Mouse (Mus musculus): Measurements from ENCODE around the gene Ttll5.

Ttll5 gene

GRCm38 (mm10) chr12:86086550-86086949, 262.1 kb downstream of the Ttll5 start:
- in situ Hi-C loops (cut with MboI; ENCODE audit: low sequenced_read_pairs): loop anchor here (10.0 kb wide), 1 partner anchor 242 kb away; no protein-coding TSS in a partner anchor

DNA sequence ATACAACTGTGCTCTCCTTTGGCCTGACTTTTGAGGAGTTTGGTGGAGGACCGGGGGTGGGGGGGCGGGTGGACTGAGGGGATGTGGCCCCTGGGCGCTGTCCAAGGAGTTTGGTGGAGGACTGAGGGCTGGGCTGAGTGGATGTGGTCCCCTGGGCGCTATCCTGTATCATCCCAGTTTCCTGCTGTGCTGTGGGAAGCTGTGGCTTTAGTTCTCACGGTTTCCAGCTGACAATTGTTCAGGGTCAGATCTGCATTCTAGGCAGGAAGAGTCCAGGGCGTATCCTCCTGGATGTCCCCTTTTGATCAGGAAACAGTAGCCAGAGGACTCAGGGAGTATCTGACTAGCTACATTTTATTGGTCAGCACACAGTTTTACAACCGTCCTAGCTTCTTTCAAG, 263.6 kb downstream of the Ttll5 start:
- in situ Hi-C loops (cut with MboI; ENCODE audit: low sequenced_read_pairs): loop anchor here (10.0 kb wide), 1 partner anchor 243 kb away; no protein-coding TSS in a partner anchor

GRCm38 (mm10) chr12:86090764-86091163, 266.3 kb downstream of the Ttll5 start:
- in situ Hi-C loops (cut with MboI; ENCODE audit: low sequenced_read_pairs): no loop called here

DNA sequence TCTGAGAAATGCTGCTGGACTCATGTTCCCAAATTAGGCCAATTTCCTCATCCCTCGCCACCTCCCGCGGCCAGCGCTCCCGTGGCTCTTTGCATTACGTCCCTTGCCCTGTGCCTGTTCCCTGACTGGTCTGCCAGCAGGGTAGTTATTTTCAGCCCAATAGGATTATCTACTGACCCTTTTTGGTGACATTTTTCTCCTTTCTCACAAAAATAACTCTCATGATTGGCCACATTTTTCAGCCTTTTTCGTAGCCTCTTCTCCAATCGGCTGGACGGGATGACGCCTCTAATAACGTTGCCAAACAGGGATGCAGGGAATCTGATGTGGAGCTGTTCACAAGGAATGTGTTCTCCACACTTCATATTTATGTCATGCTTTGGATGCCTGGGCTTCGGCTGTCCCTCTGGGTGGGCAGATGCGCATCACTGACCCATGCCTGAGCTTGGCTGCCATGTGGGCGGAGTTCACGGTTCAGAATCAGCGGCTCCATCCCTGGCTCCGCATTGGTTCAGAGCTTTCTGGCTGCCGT, 267.2 kb downstream of the Ttll5 start:
- in situ Hi-C loops (cut with MboI; ENCODE audit: low sequenced_read_pairs): no loop called here

GRCm38 (mm10) chr12:86094075-86094474, 269.6 kb downstream of the Ttll5 start:
- in situ Hi-C loops (cut with MboI; ENCODE audit: low sequenced_read_pairs): no loop called here

DNA sequence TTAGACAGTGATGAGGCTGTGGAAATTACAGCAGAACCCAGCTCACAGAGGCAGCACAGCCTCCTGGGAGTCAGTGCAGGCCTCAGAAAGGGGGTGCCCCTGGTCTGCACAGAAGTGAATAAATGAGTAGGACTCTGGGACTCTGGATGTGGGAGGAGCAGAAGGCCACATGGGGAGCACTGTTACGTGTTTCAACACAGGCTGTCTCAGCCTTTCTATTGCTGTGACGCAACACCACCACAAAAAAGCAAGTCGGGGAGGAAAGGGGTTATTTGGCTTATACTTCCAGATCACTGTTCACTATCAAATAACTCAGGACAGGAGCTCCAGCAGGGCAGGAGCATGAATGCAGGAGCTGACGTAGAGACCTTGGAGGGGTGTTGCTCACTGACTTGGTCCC, 271.3 kb downstream of the Ttll5 start:
- in situ Hi-C loops (cut with MboI; ENCODE audit: low sequenced_read_pairs): no loop called here

DNA sequence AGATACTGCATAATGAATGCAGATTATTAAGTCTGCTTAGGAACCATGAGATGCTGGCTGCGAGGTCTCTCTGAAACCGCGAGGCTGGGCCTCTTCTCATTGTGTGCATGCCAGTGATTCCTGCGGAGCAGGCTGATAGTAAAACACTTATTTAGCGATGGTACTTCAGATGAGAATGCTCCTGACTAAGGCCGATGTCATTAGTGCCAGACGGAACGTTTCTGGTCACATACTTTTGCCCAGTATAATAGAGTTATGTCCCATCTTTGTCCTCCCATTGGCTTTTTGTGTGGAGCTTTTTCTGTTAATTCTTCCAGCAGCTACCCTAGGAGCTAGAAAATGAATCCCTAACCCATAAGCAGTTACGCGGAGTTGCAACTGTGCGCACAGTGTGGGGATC, 273.3 kb downstream of the Ttll5 start:
- in situ Hi-C loops (cut with MboI; ENCODE audit: low sequenced_read_pairs): no loop called here

- in situ Hi-C loops (cut with MboI; ENCODE audit: low sequenced_read_pairs): no loop called here
These were observed 276.3 kb downstream of the Ttll5 start for GRCm38 (mm10) chr12:86100711-86101110.

DNA sequence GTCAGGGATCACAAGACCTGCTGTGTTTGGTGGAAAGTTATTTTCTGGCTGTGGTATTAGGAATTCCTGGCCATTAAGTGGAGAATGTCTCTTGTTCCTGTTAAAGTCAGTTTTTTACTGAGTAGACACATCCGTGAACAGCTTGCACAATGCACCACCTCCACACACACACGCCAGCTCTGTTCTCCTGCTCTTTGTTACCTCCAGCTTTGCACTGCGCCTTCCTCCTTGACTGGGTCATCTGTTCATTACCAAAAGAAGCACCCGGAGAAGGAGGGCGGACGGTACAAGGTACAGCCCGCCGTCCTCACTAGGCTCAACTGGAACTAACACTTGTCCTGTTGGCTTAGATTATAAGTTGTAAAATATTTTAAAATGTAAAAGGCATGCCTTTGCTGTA, 278.2 kb downstream of the Ttll5 start:
- in situ Hi-C loops (cut with MboI; ENCODE audit: low sequenced_read_pairs): no loop called here

GRCm38 (mm10) chr12:86103391-86103790, 278.9 kb downstream of the Ttll5 start:
- in situ Hi-C loops (cut with MboI; ENCODE audit: low sequenced_read_pairs): no loop called here

- in situ Hi-C loops (cut with MboI; ENCODE audit: low sequenced_read_pairs): no loop called here
These were observed 279.4 kb downstream of the Ttll5 start for GRCm38 (mm10) chr12:86103852-86104251.

DNA sequence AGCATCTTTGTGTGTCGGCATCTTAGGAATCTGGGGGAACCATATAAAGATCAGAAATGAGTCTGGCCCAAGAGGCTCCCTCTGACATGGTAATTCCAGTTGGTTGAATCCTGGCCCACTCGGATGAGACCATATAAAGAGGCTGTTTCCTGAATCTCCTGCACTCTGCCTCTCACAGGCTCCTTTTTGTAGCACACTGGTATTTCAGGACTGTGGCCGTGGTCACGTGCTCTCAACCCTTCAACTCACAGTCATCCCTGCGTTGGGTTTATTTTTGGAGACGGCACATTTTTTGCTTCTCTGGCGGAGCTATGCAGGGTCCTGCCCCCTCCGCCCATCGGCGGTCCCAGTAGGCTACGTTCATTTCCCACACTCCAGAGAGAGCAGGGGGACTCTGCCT, 279.8 kb downstream of the Ttll5 start:
- in situ Hi-C loops (cut with MboI; ENCODE audit: low sequenced_read_pairs): no loop called here

GRCm38 (mm10) chr12:86105546-86105945, 281.1 kb downstream of the Ttll5 start:
- in situ Hi-C loops (cut with MboI; ENCODE audit: low sequenced_read_pairs): no loop called here

DNA sequence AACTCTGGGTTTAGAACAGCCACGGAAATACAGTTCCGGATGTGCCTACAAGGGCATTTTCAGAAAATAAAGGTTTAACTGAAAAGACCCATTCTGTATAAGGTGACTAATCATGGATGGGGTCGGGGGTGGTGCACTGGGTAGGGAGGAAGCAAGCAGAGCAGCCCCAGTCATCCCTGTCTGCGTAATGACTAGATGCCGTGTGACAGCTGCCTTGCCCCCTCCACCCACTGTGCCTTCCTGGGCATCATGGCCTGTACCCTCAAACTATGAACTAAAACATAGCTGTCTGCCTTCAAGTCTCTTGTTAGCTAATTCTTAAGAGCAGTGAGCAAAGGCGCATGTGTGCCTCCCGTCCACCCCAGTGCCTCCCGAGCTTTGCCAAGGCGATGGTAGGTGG, 281.6 kb downstream of the Ttll5 start:
- in situ Hi-C loops (cut with MboI; ENCODE audit: low sequenced_read_pairs): no loop called here

DNA sequence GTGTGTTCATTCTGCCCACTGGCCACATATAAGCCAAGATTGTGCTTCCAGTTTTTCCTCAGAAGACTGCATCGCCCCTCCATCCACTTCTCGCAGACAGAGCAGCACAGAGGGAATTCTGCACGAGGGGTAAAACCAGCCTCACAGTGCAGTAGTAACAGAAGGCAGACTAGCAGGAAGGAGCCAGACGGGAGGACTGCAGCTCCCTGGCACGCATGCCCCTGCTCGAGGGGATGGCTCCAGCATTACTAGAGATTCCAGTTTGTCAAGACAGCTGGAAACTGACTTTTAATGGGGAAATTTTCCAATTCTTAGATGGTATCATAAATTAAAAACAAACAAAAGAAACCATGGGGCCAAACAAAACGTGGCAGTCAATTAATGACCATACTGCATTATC, 283.2 kb downstream of the Ttll5 start:
- in situ Hi-C loops (cut with MboI; ENCODE audit: low sequenced_read_pairs): no loop called here

GRCm38 (mm10) chr12:86109531-86109930, 285.1 kb downstream of the Ttll5 start:
- in situ Hi-C loops (cut with MboI; ENCODE audit: low sequenced_read_pairs): no loop called here

DNA sequence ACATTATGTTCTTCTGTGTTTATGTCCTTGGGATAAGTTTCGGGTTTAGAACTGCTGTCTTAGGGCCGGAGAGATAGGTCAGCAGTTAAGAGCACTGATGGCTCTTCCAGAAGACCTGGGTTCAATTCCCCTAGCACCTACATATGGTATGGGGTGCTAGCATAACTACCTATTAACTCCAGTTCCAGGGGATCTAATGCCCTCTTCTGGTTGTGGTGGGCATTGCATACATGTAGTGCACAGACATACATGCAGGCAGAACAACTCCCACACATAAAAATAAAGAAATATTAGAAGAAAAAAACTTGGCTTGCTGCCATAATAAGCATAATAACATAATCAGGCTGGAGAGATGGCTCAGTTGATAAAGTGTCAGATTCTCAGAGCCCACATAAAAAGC, 286.2 kb downstream of the Ttll5 start:
- in situ Hi-C loops (cut with MboI; ENCODE audit: low sequenced_read_pairs): no loop called here

Measured in CH12F3 (cell line).